Mouse (Mus musculus): Measurements from ENCODE around the gene Gm20219.
"Not testable (repeated sequence)": the region's sequence is repeated elsewhere in the genome, so short reads cannot be mapped to it uniquely, and the experiment has no call there.

Gene Gm20219

GRCm38 (mm10) chr17:56510970-56511706, 43.0 kb downstream of the Gm20219 start:
- DNase-seq = no peak

DNA sequence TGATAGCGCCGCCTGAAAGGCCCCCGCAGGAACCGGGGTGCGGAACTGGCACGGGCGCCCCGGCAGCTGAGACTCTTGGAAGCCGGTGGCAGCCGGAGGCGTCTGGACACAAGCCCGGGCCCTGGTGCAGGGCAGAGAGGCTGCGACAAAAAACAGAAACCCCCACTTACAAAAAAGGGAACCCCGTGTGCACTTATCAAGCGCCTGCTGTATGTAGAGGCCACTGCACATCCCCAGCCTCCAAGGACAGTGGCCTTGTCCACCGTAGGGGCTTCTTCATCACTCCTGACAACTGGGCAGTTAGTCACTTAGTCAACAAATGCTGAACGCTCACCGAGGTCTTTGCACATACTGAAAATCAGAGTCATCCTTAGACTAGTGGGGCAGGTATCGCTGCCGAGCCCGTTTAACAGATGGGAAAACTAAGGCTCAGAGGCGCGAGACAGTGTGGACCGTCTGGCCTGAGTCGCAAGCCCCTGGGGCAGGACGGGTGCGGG, 43.7 kb downstream of the Gm20219 start:
- peak; percentile 66 for DNase-seq

- peak; percentile 69 for DNase-seq
Observed at GRCm38 (mm10) chr17:56509707-56510472, 44.3 kb downstream of the Gm20219 start.

GRCm38 (mm10) chr17:56509021-56509640, 45.1 kb downstream of the Gm20219 start:
- DNase-seq = no peak

DNA sequence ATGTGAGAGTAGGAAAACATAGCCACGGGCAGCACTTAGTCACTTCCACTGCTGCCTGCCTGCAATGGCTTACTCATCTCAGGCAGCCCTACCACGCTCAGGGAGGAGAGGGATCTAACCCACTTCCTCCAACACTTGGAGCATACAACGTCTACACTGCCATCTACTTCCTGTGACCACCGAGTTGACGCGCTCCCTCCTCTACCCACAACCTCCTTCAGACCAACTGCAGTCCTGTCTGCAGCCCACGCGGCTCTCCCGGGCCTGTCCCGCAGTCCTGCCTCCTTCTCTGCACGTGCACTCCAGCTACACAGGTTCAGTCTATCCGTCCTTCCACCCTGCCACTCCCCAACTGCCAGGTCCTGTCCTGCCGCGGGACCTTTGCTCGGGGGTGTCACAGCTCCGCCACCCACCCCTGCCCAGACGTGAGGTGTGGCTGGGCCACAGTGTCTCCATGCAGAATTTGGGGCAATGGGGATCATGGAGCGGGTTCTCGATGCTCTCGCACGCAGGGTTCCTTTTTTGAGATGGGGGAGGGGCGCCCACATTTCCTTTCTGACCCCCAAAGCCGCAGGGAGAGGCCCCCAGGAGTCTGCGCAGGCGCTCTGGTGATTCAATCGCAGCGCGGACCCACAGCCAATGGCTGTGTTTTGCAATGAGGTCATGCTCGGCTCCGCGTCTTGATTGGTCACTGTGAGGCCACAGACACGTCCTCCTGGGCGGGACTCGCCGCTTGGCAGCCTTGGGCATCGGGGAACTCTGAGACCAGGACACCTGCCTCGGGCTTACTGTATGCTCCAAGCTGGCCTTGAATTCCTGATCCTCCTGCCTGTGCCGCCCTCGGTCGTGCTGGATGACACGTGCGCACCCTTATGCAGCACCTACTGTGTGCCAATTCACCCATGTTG, 46.8 kb downstream of the Gm20219 start:
- DNase-seq = peak; percentile 95

- no peak for DNase-seq
Observed at GRCm38 (mm10) chr17:56506417-56507065, 47.6 kb downstream of the Gm20219 start.

DNA sequence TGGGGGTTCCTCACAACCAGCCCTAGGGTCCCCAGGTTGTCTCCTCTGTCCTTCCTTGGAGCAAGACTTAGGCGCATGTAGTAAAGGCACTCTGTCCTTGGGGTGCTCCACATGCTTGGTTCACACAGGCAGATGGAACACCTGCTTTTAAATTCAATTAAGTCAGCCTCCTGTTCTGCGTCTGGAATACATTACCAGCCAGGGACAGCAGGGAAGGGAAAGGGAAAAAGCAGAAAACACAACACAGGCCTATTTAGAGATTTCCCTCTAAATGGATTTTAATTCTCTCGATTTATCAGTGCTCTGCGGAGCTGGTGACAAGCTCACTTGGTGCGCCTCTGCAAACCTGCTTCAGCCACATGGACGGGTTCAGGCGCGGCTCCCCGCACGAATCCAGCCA, 48.8 kb downstream of the Gm20219 start:
- DNase-seq = no peak

GRCm38 (mm10) chr17:56502526-56502925, 51.7 kb downstream of the Gm20219 start:
- peak; percentile 69 for DNase-seq

GRCm38 (mm10) chr17:56501635-56502400, 52.4 kb downstream of the Gm20219 start:
- not testable (repeated sequence) for DNase-seq
